Mouse (Mus musculus): Measurements from ENCODE around the gene 4930486L24Rik. TPM values are rescaled to one million over a fixed set of nuclear protein-coding genes. Genes with fewer than 3 reads are reported as not detected.

4930486L24Rik gene
- polyA plus RNA-seq, 1 experiment from 2014 or later: 0.20 TPM

- 53% methylated on average over 3 of the region's 3 CpGs for WGBS
- Histone ChIP-seq H3K4me3 (no peak overlapping the region), H3K4me1 (replicated peaks) (no peaks in the 10 kb centered on the region), H3K4me2 (no peak overlapping the region), H3K27me3 (replicated peaks) (no peaks in the 10 kb centered on the region), H3K9me3 (replicated peaks) (no peaks in the 10 kb centered on the region), H3K36me3 (no peaks in the 10 kb centered on the region), H3K9ac (no peak overlapping the region), H3K27ac (ENCODE audit: poor library complexity, severe bottlenecking) (no peak overlapping the region)
- ATAC-seq (ENCODE audit: insufficient number of reproducible peaks, low FRiP score): no peak
Measured at GRCm38 (mm10) chr13:60820486-60821175, 43.6 kb downstream of the 4930486L24Rik start.

- 10% methylated on average over 7 of the region's 7 CpGs for WGBS
- no peaks in the 10 kb centered on the region for H3K27me3 ChIP-seq (replicated peaks)
- H3K9ac ChIP-seq: no peak overlapping the region
- no peak overlapping the region for H3K4me2 ChIP-seq
- no peaks in the 10 kb centered on the region for H3K36me3 ChIP-seq
- H3K9me3 ChIP-seq (replicated peaks): no peaks in the 10 kb centered on the region
- no peak overlapping the region for H3K27ac ChIP-seq (ENCODE audit: poor library complexity, severe bottlenecking)
- no peaks in the 10 kb centered on the region for H3K4me1 ChIP-seq (replicated peaks)
- no peak overlapping the region for H3K4me3 ChIP-seq
- no peak for ATAC-seq (ENCODE audit: insufficient number of reproducible peaks, low FRiP score)
Measured at GRCm38 (mm10) chr13:60819469-60819868, 44.8 kb downstream of the 4930486L24Rik start.

- WGBS: 59% methylated on average over 1 of the region's 1 CpGs
- no peak overlapping the region for H3K27ac ChIP-seq (ENCODE audit: poor library complexity, severe bottlenecking)
Measured at GRCm38 (mm10) chr13:60813722-60814121, 50.6 kb downstream of the 4930486L24Rik start.

GRCm38 (mm10) chr13:60812768-60813167, 51.5 kb downstream of the 4930486L24Rik start:
- Histone ChIP-seq H3K9me3 (replicated peaks) (no peaks in the 10 kb centered on the region), H3K4me3 (no peak overlapping the region), H3K36me3 (no peaks in the 10 kb centered on the region), H3K4me2 (no peak overlapping the region), H3K9ac (no peak overlapping the region), H3K27ac (ENCODE audit: poor library complexity, severe bottlenecking) (no peak overlapping the region), H3K4me1 (replicated peaks) (no peaks in the 10 kb centered on the region), H3K27me3 (replicated peaks) (no peaks in the 10 kb centered on the region)
- no peak for ATAC-seq (ENCODE audit: insufficient number of reproducible peaks, low FRiP score)
- 61% methylated on average over 6 of the region's 6 CpGs for WGBS

More at GRCm38 (mm10) chr13:60813722-60814121, 50.6 kb downstream of the 4930486L24Rik start:
- Histone ChIP-seq H3K4me3 (no peak overlapping the region), H3K27me3 (replicated peaks) (no peaks in the 10 kb centered on the region), H3K36me3 (no peaks in the 10 kb centered on the region), H3K9me3 (replicated peaks) (no peaks in the 10 kb centered on the region), H3K4me2 (no peak overlapping the region), H3K4me1 (replicated peaks) (no peaks in the 10 kb centered on the region), H3K9ac (no peak overlapping the region)
- no peak for ATAC-seq (ENCODE audit: insufficient number of reproducible peaks, low FRiP score)

DNA sequence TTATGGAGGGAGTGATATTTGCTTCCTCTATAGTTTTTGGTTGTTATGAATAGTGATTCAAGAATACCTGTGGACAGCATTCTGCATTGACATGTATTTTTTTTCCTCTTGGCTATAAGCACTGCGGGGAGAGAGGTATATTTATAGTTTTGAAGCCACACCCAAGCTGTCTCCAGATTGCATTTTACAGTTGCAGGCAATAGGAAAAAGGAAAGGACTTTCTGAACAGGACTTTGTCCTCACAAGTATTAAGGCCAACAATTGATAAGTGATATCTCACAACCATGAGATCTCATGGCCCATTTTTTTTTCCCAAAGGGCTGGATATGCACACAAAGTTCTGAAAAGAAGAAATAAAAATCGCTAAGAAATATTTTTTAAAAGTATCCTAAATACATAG, 54.6 kb downstream of the 4930486L24Rik start:
- no peak overlapping the region for H3K4me2 ChIP-seq
- H3K27ac ChIP-seq (ENCODE audit: poor library complexity, severe bottlenecking): no peak overlapping the region
- no peak for ATAC-seq (ENCODE audit: insufficient number of reproducible peaks, low FRiP score)
- H3K9me3 ChIP-seq (replicated peaks): no peaks in the 10 kb centered on the region
- no peak overlapping the region for H3K4me3 ChIP-seq
- H3K9ac ChIP-seq: no peak overlapping the region
- WGBS: 48% methylated on average over 2 of the region's 2 CpGs
- H3K36me3 ChIP-seq: no peaks in the 10 kb centered on the region
- H3K4me1 ChIP-seq (replicated peaks): no peaks in the 10 kb centered on the region
- H3K27me3 ChIP-seq (replicated peaks): no peaks in the 10 kb centered on the region

GRCm38 (mm10) chr13:60802749-60803148, 61.5 kb downstream of the 4930486L24Rik start, which contains the start of gene Ctsll3:
Gene Ctsll3 (minus strand): TSS chr13:60802849.
- H3K4me2 ChIP-seq: no peak within 1 kb of the TSS
- ATAC-seq (ENCODE audit: insufficient number of reproducible peaks, low FRiP score): no peak
- no peaks in the 10 kb centered on the region for H3K27me3 ChIP-seq (replicated peaks)
- H3K4me3 ChIP-seq: no peak within 1 kb of the TSS
- no peak within 1 kb of the TSS for H3K9ac ChIP-seq
- 43% methylated on average over 1 of the region's 1 CpGs for WGBS
- H3K4me1 ChIP-seq (replicated peaks): no peaks in the 10 kb centered on the region
- no peaks in the 10 kb centered on the region for H3K36me3 ChIP-seq
- no peak within 1 kb of the TSS for H3K27ac ChIP-seq (ENCODE audit: poor library complexity, severe bottlenecking)
- H3K9me3 ChIP-seq (replicated peaks): no peaks in the 10 kb centered on the region

Other genes with a start within 250 kb of the 4930486L24Rik start
- gene BC051665, start 78.1 kb downstream of the 4930486L24Rik start, polyA plus RNA-seq (2016; fragmentation: Nextera tagmentation; extraction: Ambion mirVana): not detected in 2 replicates
- gene Ctsll3, start 61.6 kb downstream of the 4930486L24Rik start, polyA plus RNA-seq (2016; fragmentation: Nextera tagmentation; extraction: Ambion mirVana): not detected in 2 replicates
- 0.45 and 0.68 TPM in 2 replicates for gene Gm49392, start 32.4 kb upstream of the 4930486L24Rik start, polyA plus RNA-seq (2016; fragmentation: Nextera tagmentation; extraction: Ambion mirVana)
- 5.3 and 7.0 TPM in 2 replicates for gene Ctla2b, start 33.0 kb upstream of the 4930486L24Rik start, polyA plus RNA-seq (2016; fragmentation: Nextera tagmentation; extraction: Ambion mirVana)
- gene Tpbpb, start 40.4 kb upstream of the 4930486L24Rik start, polyA plus RNA-seq (2016; fragmentation: Nextera tagmentation; extraction: Ambion mirVana): not detected in 2 replicates
- not detected in 2 replicates for gene Gm49393, start 71.1 kb upstream of the 4930486L24Rik start, polyA plus RNA-seq (2016; fragmentation: Nextera tagmentation; extraction: Ambion mirVana)
- 2.2 and 4.6 TPM in 2 replicates for gene Gm49391, start 72.1 kb upstream of the 4930486L24Rik start, polyA plus RNA-seq (2016; fragmentation: Nextera tagmentation; extraction: Ambion mirVana)
- gene Ctla2a, start 72.2 kb upstream of the 4930486L24Rik start, polyA plus RNA-seq (2016; fragmentation: Nextera tagmentation; extraction: Ambion mirVana): 74.9 and 87.4 TPM in 2 replicates
- not detected in 2 replicates for gene Tpbpa, start 77.5 kb upstream of the 4930486L24Rik start, polyA plus RNA-seq (2016; fragmentation: Nextera tagmentation; extraction: Ambion mirVana)
- gene Ctsj, start 141.5 kb upstream of the 4930486L24Rik start, polyA plus RNA-seq (2016; fragmentation: Nextera tagmentation; extraction: Ambion mirVana): 0.26 and 0.40 TPM in 2 replicates
- not detected in 2 replicates for gene Ctsq, start 176.2 kb upstream of the 4930486L24Rik start, polyA plus RNA-seq (2016; fragmentation: Nextera tagmentation; extraction: Ambion mirVana)

Data from heart, embryonic 12.5 days (tissue).